Mouse (Mus musculus) kidney, adult 9 months (tissue): ENCODE measurements around the gene Ptprg.
"Not testable (repeated sequence)": the region's sequence is repeated elsewhere in the genome, so short reads cannot be mapped to it uniquely, and the experiment has no call there.

Source experiments
- DNase-seq: peaks from one replicate; pipeline ENCODE4 v3.0.0; 2022

Gene Ptprg

DNA sequence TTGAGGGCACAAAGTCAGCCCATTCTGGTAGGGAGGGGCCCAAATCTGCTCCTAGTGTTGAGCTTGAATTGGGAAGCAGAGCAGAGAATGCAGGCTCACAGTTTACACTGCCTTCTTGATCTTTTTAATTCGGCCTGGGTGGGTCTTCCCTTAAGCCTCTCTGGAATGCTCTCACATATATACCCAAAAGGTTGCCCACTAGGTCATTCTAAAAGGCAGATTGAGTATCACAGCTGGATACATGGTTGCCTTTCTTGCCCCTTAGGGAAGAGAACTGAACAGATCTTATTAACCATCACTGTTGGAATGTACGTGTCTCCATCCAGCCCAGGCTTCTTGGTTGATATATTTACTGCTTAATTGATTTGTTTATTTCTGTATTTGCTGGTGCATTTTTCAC lies 349.5 kb downstream of the Ptprg start:
- no peak for DNase-seq

DNA sequence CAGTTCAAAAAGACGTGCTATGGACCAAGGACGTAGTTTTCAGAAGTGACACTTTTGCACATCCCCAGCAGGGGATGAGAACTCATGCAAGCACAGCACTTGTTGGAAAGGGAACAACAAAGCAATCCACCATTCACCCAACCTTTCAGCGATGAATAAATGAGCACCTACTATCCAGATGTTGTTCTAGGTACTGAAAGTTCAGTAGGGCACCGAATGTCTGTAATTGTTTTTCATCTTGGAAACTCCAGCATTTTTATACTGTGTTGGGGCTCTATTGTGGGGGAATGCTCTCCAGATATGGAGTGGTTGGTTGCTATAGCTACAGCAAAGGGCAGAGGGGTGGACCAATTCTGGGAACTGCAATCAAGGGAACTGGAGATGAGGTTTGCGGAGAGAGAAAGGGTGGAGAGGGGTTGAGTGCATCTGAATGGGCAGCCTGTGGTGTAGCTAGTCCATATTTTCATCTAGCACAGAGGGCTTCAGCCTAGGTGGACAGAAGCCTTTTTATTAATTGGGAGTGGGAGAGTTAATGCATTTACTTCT lies 352.9 kb downstream of the Ptprg start:
- DNase-seq = no peak

DNA sequence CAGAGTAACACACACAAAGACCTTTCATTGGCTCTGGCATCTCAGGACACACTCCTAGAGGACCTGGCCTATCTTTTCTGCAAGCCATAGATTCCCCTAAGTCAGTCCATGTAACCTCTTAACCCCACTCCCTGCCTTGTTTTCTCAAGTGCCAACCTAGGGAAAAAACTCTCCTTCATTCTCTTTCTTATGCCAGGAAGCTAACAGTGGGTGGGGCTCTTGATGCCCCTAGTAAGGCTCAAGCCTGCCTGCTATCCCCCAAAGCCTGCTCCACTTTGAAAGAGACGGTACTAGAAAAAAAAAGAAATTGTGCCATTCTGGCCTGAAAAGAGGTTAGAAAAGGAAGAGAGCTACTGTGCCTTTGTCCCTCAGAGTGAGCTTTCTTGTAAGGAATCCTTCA lies 358.9 kb downstream of the Ptprg start:
- no peak for DNase-seq

DNA sequence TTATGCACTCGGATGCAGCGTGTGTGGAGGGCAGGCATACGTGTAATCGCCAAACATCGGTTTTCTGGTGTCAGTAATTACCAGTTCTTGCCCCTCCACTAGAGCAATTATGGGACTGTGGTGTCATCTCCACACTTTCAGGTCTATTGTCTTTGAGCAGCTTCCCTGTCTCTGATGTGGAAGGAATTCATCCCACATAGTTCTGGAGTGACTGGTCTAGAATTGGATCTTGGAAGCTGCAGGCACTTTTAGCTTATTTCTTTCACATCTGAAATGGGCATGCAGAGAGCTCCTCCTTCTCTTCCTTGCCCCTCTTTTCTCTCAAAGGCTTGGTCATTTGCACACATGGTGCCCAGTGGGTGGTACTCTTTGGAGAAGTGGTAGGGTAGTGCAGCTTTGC lies 363.9 kb downstream of the Ptprg start:
- DNase-seq = no peak

DNA sequence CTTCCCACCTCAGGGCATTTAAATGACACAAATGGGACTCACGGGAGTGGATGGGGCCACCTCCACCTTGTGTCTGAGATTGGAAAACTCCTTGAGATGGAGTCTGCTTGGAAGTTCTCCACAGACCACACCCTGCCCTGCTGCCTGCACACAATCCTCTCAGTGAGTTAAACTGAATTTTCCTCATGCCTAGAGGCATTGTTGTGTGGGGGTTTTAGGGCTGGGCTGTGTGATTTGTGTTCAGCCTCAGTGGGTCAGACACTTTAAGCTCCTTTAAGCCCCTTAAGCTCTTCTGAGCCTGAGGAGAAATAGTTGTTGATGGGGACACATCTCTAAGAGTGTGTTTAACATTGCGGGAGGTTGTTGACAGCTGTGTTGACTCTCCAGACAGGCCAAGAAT lies 375.2 kb downstream of the Ptprg start:
- no peak for DNase-seq

DNA sequence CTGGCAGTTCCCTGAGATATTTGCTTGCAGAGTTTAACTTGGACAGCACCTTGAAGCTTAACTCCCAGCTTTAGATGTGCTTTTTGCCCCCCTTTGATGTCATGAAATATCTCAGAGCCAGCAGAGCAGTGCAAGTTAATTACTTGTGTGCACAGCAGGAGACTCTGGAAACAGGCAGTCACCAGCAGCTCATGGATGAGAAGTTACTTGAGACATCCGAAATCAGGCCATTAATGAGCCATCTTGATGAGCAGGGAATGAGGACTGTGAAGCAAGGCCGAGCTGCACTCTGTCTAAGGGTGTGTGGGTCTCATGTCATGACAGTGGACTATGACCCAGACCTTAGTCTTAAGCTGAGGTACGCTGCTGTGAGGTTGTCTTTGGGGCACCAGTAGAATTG lies 379.2 kb downstream of the Ptprg start:
- no peak for DNase-seq

DNA sequence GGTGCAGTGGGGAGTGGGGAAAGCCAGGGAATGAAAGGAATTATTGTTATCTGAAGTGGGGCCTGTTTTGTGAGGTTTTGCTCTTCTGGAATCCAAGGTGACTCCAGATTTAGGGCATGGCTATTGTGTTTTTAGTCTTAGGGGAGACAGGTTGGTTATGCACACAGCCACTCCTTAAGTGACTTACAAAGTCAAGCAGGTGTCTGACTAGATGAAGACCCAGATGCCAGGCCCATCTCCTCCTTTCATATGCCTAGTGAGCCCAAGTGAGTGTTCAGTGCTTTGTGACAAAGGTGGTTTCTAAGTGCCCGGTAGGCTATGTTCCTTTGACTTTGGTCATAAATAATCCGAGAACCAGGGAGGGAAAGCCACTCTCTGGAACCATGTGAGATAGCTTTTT lies 381.2 kb downstream of the Ptprg start:
- DNase-seq = no peak

DNA sequence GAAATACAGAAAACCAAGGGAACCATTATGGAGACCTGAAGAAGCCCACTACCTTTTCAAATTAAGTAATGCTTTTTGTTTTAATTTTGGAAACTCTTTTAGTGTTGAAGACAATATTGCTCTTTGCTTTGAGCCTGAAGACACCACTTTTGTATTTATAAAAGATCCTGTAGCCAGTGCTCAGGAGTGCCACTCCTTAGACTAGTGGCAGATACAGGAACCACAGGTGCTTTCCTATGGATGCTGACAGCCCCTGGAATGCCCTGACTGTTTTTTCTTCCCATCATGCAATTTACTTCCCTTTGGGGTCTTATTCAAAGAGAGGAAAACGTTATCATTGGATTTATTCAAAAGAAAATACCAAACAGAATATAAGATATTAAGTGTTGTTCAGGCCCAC lies 381.9 kb downstream of the Ptprg start:
- DNase-seq = no peak

DNA sequence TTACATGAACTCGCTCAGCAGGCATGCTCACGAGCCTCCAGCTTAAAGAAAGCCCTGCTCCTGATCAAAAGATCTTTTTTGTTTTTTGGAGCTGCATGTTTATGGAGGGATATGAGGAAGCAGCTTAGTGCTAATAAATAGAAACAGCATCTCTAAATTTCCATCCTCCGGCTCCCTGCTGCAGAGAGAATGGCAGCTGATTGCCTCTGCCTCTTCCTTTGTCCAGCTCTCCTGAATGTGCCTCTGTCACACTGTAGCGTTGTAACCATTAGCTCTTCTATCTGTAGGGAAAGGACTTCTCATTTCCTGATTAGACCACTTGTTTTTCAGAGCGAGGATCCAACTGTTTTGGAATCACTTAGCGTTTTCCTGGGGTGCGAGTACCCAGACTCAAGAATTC lies 382.4 kb downstream of the Ptprg start:
- no peak for DNase-seq

DNA sequence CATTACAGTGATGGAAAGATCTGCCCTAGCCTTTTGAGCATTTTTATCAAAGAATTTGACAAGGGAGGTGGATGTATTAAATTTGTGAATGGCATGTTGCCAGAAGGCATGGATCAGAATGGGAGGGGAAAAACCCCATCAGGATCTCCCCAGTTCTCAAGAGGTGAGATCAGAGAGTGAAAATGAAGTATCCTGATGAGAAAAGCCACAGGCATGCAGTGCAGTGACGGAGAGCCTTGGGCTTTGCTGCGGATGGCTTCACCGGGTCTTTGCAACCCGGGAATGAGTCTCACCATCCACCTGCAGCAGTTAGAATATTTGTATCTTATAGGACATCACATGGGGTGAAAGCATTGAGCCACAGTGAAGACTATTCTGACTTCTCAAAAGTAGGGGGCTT lies 385.6 kb downstream of the Ptprg start:
- DNase-seq = no peak

DNA sequence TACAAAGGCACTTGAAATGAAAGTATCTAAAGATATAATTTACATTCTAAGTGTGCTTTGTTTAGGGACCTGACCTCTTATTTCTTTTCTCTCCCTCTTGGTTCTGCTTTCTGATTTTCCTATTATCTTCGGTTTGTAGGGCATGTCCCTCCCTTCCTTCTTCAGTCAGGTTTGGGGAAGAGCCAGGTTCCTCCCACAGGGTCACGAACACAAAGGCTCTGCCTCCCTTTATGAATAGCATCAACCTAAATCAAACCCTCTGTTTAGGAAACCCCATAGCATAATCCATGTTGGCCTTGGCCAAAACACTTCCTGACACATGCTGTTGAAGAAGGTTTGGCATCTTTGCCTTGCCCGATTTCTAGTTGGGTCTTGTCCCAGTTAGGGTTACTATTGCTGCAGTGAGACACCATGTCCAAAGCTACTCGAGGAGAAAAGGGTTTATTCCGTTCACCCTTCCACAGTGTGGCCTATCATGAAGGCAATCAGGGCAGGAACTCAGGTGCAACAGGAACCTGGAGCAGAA lies 388.7 kb downstream of the Ptprg start:
- no peak for DNase-seq

DNA sequence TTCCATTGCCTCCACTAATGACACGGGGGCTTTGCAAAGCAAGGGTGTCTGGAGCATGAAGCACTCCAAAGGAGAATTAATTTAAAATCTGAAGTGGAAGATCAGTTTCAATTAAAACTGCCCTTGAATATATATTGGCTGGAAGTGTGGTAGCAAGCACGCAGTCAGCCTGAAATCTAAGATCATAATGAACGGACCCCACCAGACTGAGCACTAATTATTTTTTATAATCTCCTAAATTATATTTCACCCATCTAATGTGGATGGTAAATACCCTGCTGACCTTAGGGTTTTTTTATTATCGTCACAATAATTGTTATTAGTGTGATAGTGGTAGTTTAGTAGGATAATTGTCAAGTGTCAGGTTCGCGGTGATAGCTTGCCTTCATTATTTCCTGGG lies 397.0 kb downstream of the Ptprg start:
- no peak for DNase-seq

DNA sequence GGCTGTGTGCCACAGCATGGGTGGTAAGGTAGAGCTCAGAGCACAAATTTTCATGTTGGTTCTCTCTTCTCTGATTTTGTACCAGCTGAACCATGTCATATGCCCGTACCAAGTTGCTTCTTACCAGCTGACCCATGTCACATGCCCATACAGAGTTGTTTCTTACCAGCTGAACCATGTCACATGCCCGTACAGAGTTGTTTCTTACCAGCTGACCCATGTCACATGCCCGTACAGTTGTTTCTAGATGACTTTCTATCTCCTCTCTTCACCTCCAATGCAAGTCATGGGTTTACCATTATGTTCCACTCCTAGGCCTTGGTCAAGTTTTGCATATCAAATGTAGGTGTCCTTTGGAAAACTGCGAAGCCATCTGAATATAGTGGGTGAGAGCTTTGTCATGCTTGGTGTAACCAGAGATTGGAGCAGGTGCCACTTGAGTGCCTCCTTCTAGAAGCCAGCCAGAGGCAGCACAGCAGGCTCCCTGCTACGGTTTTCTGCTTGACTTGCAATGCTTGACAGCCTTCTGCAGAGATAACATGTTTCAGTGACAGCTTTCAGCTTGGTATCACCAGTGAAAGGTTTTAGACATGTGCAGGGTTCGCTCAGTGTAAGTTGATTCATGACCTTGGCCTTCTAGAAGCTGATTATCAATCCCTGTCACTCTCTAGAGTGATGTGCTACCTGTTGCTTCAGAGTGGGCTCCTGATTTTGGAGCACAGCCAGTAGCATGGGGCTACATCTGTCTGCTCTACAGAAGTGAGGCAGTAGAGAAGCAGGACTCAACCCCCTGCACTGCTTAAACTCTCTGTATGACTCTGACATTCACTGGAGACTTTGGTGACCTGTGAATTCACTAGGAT lies 401.9 kb downstream of the Ptprg start:
- no peak for DNase-seq

DNA sequence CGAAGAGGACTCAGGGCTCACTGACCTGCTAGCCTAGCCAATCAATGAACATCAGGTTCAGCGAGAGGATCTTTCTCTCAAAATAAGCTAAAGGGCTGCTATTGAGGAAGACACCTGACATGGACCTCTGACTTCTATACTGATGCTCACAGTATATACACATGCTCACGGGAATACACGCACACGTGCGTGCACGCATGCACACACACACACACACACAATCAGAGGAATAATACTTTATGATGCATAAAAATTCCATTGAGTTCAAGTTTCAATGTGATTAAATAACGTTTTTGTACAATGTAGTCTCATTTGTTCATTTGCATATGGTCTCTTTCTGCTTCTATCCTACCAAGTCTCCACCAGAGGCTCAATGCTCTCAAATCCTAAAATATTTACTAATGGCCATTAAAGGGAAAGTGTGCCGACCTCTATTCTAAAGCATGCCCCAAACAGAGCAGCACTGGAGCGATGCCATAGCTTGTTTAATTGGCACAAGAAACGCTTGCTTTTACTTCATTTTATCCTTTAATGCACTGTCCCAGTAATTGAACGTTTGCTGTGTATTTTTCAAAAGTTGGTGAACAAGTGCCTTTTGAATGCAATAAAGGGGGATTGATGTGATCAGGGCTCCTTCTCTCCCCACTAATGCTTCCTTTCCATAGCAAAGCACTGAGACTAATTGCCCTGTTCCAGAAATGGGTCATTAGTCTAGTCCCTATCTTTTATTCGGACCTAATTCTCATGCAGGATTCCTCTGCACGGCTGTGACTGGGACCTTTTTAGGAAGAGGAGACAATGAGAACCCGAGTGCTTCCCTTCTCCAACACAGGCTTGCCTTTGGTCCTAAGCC lies 407.2 kb downstream of the Ptprg start:
- DNase-seq = no peak

DNA sequence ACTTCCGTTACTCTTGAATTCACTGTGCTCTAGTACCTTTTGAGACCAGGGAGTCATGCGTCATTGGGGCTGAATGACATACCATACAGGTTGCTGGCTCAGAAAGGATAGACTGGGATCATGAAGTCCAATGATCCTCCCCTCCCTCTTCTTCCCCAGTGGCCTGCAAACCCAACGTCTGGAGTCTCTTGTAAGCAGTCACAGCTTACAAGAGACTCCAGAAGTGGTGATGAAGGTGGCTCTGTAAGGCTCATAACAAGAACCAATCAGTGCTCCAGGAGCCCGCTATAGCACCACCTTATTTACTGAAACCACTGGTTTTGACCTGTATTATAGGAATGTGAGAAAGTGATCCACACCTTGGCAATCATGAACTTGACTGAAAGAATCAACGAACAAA lies 408.8 kb downstream of the Ptprg start:
- no peak for DNase-seq

DNA sequence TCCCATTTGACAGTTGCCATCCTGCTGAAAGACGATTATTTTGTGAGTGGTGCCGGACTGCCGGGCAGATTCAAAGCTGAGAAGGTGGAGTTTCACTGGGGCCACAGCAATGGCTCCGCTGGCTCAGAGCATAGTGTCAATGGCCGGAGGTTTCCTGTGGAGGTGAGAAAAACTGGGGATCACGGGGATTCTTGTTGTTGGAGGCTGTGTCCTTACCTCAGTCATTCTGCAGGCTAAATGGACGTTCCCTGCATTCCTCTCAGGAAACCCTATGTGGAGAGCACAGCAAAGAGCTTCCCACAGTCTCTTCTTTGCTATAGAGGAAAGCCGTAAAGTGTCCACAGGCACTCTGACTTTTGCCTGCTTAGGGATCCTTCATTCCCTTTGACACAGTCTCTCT lies 409.2 kb downstream of the Ptprg start:
- DNase-seq = no peak

DNA sequence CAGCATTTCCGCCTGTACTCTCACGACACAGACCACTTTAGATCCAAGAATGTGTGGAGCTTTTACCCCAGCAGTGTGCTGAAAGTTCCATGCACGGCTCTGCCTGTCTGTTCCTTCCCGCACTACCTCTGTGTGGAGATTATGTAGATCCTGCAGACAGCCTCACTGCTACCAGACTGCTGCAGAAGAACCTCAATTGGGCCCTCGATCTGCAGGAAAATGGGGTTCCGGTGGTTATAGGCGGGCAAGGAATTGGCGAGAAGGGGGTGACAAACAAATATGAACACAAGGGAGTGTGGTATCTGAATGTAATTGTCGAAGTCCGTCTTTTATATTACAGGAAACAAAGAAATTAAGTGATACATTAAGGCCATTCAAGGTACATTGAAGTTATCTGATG lies 410.5 kb downstream of the Ptprg start:
- no peak for DNase-seq

DNA sequence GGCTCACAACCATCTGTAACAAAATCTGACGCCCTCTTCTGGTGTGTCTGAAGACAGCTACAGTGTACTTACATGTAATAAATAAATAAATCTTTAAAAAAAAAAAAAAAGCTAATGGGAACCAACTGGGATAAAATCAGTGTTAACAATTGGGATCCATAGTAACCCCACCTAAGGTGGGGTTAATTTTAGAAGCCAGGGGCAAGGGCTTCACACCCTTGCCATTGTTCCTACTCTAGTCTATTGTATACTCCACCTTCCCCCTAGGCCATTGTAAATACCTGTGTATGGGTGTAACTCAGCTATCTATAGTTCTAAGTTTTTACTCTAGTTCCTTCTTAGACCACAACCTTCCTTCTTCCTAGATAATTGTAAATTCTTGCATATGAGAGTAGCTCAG lies 411.0 kb downstream of the Ptprg start:
- DNase-seq = not testable (repeated sequence)

DNA sequence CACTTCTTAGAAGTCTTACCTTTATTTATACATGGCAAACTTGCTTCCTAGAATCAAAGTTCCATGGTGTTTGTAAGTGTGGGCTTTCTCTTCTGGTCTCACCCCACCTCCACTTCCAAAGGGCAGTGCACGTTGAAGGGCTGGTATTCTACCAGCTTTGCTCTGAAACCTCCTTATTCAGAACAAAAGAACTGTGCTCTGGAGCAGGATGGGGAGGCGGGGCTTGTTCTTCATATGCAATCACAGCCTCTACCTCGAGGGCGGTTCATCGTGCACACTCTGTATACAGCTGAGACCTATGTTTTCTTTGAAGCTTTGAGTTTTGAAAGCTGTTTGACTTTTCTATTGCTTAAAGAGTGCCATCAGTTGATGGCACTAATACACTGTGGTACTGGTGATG lies 412.5 kb downstream of the Ptprg start:
- no peak for DNase-seq

DNA sequence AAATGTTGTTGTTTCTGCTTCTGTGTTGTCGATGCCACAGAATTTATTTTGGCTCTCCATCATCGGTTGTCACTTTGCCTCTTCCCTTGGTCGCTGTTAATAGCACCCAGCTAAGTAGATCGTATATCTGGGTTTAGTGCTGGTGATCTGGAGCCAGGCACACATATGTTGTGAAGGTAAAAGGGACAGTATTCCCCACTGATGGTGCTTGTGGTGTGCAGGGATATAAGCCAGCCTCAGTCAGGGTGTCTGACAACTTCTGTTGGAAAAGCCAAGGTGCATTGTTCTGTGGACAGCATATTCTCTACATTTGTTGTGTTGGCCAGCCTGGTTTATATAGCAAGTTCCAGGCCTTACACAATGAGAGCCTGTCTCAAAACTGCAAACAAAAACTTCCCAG lies 428.4 kb downstream of the Ptprg start:
- DNase-seq = no peak

DNA sequence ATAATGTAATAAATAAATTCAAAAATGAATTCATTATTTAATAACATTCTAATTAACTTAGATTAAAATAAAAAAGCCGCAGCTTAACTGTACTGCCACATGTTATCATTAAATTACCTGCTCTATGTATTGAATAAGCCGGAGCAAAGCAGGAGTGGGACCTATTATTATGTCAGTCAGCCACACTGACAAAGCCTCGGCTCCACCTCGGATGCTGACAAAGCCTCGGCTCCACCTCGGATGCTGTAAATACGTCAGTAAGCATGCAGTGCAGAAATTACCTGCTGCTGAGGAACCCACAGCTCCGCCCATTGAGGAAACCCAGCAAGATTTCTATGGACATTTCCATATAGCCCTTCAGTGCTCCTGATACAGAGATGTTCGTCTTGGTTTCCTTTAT lies 429.7 kb downstream of the Ptprg start:
- no peak for DNase-seq

DNA sequence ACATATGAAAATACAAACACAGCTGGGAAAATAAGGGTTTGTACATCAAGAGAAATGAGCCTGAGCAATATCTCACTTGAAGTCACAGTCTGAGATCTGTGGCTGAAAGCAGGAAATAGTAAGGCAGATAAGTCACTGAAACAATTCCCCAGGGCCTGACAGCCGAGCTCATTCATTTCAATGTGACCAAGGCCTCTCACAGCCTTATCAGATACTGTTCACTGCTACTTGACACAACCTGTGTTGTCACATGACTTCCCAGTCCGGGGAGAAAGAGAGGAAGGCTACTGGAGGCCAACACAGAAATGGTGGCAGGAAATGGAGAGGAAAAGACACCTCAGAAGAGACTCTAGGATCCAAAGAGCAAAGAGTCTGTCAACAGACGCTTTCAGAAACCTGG lies 430.8 kb downstream of the Ptprg start:
- peak; percentile 37 for DNase-seq

DNA sequence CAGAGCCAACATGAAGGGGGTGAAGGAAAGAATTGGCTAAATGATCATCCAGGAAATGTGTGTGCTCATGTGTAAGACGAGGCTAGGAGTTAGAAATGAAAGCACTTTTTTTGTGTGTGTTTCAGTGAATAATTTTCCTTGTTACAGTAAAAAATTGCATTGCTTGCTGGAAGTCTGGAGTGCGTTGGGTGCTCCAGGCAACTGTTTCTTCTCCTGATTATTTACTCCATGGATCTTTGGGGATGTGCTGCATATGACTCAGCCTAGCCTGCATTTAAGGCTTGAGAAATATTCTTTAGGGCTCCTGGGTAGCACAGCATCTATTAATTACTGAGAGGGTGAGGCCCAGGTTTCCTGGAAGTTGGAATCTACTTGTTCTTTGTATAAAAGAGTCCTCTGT lies 435.6 kb downstream of the Ptprg start:
- DNase-seq = no peak

DNA sequence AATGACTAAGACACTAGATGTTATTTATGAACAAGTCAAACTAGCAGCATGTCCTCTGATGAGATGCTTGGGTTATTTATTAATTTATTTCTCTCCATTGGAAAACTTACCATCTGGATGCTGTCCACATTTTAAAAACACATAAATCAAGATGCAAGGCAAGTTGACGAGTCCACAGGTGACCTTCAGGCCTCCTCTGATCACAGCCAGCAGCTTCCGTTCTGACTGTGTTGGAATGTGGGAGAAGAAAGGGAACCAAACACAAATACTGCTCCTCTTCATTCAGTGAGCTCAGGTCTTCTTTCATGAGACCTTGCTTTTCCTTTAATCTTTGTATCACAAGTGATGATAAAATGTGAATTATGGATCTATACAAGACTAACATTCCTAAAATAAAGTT lies 437.8 kb downstream of the Ptprg start:
- peak; percentile 41 for DNase-seq
